8 mouse cellular contexts compared by ENCODE assay signal in the genomic region with DNA sequence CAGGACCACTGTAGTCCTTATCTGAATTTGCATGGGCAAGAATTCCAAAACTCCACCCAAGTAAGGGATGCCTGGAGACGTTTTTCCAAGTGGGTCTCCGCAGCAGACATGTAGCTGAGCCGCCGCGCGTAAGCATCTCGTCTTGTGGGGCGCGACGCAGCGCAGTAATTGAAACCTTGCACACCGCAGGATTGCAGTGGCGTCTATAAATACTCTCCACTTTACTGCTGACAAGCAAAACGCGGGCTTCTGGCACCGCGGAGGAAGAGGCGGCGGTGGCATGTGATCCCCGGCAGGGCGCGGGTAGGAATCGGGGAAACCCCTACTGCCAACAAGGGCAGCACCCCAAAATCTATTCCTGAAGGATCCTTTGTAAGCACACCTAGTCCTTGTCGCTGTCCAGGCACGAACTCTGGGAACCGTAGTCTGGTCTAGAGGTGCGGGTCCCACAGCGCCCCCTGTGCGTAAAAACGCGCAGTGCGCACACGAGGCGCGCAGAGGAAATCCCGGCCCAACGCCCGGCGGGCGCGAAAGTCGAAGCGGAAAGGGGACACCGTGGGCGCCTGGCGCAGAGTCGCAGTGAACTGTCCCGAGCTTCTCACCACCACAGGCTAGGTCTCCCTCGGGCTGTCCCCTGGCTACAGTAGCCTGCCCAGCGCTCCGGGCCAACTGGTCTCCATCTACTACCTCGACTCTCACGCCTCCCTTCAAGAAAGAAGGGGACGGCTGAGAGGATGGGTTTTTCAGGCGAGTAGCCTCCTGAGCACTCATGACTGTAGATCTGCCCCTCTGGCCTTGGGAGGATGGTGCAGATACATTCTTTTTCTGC.
DNase-seq lines count a peak whose midpoint lies in the region; ATAC-seq lines count a peak whose summit lies in the region.

No protein-coding gene starts in this region.

- H3K36me3 ChIP-seq in intestine, embryonic 15.5 days: no peaks in the 10 kb centered on the region

- H3K4me1 ChIP-seq in intestine, embryonic 15.5 days (replicated peaks): peaks cover 11% of the 10 kb centered on the region; the same call in 1 of the 2 replicates

- peak; percentile 67 for DNase-seq in adipocyte (ENCODE audit: low spot score)
- peak; percentile 91 for DNase-seq in embryo, embryonic 11 days
- DNase-seq in left cerebral cortex, postnatal 4 days: peak; percentile 75
- DNase-seq in mesoderm, embryonic 11.5 days (ENCODE audit: low read depth, low spot score): peak; percentile 92
- DNase-seq in right cerebral cortex, postnatal 25 days: peak; percentile 59
- peak; percentile 69 for DNase-seq in urinary bladder, postnatal 25 days (ENCODE audit: low spot score)

- peak; percentile 81 for ATAC-seq in granulocyte monocyte progenitor cell, adult 5-6 weeks (replicated peaks; ENCODE audit: poor library complexity, severe bottlenecking)
- peak; percentile 82 for ATAC-seq in intestine, embryonic 15.5 days

- 1% methylated on average over 55 of the region's 55 CpGs for WGBS in intestine, embryonic 15.5 days

- no peaks in the 10 kb centered on the region for H3K9me3 ChIP-seq in intestine, embryonic 15.5 days

- H3K9ac ChIP-seq in intestine, embryonic 15.5 days: peak overlapping the region; percentile 50

- H3K27me3 ChIP-seq in intestine, embryonic 15.5 days (replicated peaks): no peaks in the 10 kb centered on the region

- peak overlapping the region; percentile 87 for H3K4me2 ChIP-seq in intestine, embryonic 15.5 days (replicated peaks)

- H3K27ac ChIP-seq in intestine, embryonic 15.5 days: peak overlapping the region; percentile 41

- H3K4me3 ChIP-seq in intestine, embryonic 15.5 days (replicated peaks): peak overlapping the region; percentile 60

- intact Hi-C loops in left cerebral cortex, postnatal 4 days (cut with DNase I): loop anchor here (5.0 kb wide), 1 partner anchor 74 kb away; no protein-coding TSS in a partner anchor

Comparison
In these comparisons a context has a peak if more than half of its experiments do, and no peak if none do; other contexts are left out.
1. Peak in every context shown above with its lines: DNase-seq, ATAC-seq, H3K4me3 ChIP-seq and H3K27ac ChIP-seq.